Mouse (Mus musculus): ENCODE results near the gene Ccng2. TPM values are rescaled to one million over a fixed set of nuclear protein-coding genes. Genes with fewer than 3 reads are reported as not detected.
A peak's percentile ranks its signal among the peaks of the same experiment; 100 is the strongest.

Gene Ccng2
- total and polyA plus RNA-seq, 2 experiments, result 9.2 to 14.5 TPM

DNA sequence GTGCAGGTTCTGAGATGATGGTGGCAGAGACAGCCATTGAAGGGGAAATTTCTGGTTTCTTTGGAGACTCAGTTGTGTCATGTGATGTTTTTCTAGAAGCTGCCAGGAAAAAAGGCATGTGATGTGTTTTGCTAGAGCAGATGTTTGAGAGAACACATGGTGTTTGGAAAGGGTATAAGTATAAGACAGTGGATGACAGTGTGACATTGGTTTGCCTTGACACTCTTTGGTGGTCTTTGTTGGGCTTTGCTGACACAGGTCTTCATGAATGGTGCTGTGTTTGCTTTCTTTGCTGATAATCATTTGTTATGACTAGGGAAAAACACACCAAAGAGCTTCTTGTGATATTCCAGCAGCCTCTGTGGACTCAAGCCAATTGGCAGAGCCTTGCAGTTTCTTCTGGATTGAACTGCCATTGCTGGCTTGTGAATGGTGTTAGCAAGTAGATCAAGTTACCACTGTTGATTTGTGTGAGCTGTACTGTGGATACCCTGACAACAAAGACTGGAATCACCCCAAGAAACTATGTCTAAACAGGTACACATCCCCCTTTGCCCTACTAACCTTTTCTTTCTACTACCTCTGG, 10.1 kb upstream of the Ccng2 start:
- H3K27me3 ChIP-seq (ENCODE audit: control insufficient read depth, insufficient read depth, low read length), result no peaks in the 10 kb centered on the region
- H3K4me3 ChIP-seq (ENCODE audit: insufficient read depth, low read depth, low read length), result no peak overlapping the region
- no peak overlapping the region for H3K27ac ChIP-seq (replicated peaks; ENCODE audit: insufficient read depth, low read depth, low read length)
- no peaks in the 10 kb centered on the region for H3K36me3 ChIP-seq (ENCODE audit: control insufficient read depth, insufficient read depth, low read length)
- no peaks in the 10 kb centered on the region for H3K79me2 ChIP-seq (ENCODE audit: control insufficient read depth, insufficient read depth, low read length)
- H3K4me1 ChIP-seq (ENCODE audit: control insufficient read depth, insufficient read depth, low read length), result no peaks in the 10 kb centered on the region
- DNase-seq (ENCODE audit: extremely low read depth, low read depth, low spot score), result peak; percentile 22
- no peak for TF ChIP-seq CTCF (IDR thresholded peaks at IDR 0.05; ENCODE audit: low read depth, low read length)
- TF ChIP-seq POLR2A (IDR thresholded peaks at IDR 0.05; ENCODE audit: extremely low read depth, insufficient read depth, low read length), result no peak
- H3K9ac ChIP-seq (ENCODE audit: low read depth, low read length), result no peak overlapping the region

DNA sequence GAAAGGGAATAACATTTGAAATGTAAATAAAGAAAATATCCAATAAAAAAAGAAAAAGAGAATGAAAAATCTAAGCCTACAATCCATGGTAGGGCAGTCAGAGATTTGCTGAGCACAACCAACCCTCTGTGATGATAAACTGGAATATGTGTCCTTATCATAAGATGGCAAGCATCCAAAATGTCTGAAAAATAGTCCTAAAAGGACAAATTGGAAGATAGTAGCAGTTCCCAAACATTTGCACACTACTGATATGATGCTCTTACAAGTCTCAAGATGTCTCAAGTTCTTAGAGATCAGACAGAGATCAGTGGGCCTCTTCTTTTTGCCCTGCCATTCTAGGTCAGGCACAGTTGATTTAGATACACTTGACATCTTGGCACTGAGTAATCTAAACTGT, 7.7 kb upstream of the Ccng2 start:
- H3K79me2 ChIP-seq (ENCODE audit: control insufficient read depth, insufficient read depth, low read length), result no peaks in the 10 kb centered on the region

DNA sequence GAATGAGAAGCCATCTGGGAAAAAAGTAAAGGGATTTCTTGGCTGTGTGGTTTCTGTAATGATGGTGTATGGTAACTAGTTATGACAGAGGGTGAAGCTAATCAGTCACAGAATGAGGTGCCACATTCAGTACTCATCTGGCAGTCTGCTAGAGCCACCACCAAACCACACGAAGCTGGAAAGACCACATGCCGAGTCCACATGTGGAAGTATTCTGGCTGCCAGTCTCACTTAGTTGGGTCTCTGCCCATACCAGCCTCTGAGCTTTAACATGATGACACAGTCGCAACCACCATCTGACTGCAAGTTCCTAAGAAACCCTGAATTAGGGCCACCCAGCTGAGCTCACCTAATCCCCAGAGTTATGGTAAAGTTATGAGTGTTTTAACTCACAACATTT, 6.1 kb upstream of the Ccng2 start:
- DNase-seq (ENCODE audit: extremely low read depth, low read depth, low spot score), result no peak
- H3K27ac ChIP-seq (replicated peaks; ENCODE audit: insufficient read depth, low read depth, low read length), result no peak overlapping the region
- WGBS, result 82% methylated on average over 3 of the region's 3 CpGs
- no peaks in the 10 kb centered on the region for H3K4me1 ChIP-seq (ENCODE audit: control insufficient read depth, insufficient read depth, low read length)
- no peak overlapping the region for H3K4me3 ChIP-seq (ENCODE audit: insufficient read depth, low read depth, low read length)
- TF ChIP-seq POLR2A (IDR thresholded peaks at IDR 0.05; ENCODE audit: extremely low read depth, insufficient read depth, low read length), result no peak
- no peak for TF ChIP-seq CTCF (IDR thresholded peaks at IDR 0.05; ENCODE audit: low read depth, low read length)
- no peaks in the 10 kb centered on the region for H3K27me3 ChIP-seq (ENCODE audit: control insufficient read depth, insufficient read depth, low read length)
- no peak overlapping the region for H3K9ac ChIP-seq (ENCODE audit: low read depth, low read length)
- H3K79me2 ChIP-seq (ENCODE audit: control insufficient read depth, insufficient read depth, low read length), result no peaks in the 10 kb centered on the region
- H3K36me3 ChIP-seq (ENCODE audit: control insufficient read depth, insufficient read depth, low read length), result no peaks in the 10 kb centered on the region

More for the DNA sequence above, 7.7 kb upstream of the Ccng2 start:
- TF ChIP-seq POLR2A (IDR thresholded peaks at IDR 0.05; ENCODE audit: extremely low read depth, insufficient read depth, low read length), result no peak
- no peak for TF ChIP-seq CTCF (IDR thresholded peaks at IDR 0.05; ENCODE audit: low read depth, low read length)
- DNase-seq (ENCODE audit: extremely low read depth, low read depth, low spot score), result no peak
- H3K27ac ChIP-seq (replicated peaks; ENCODE audit: insufficient read depth, low read depth, low read length), result no peak overlapping the region
- no peak overlapping the region for H3K9ac ChIP-seq (ENCODE audit: low read depth, low read length)
- no peak overlapping the region for H3K4me3 ChIP-seq (ENCODE audit: insufficient read depth, low read depth, low read length)
- H3K4me1 ChIP-seq (ENCODE audit: control insufficient read depth, insufficient read depth, low read length), result no peaks in the 10 kb centered on the region
- no peaks in the 10 kb centered on the region for H3K27me3 ChIP-seq (ENCODE audit: control insufficient read depth, insufficient read depth, low read length)
- no peaks in the 10 kb centered on the region for H3K36me3 ChIP-seq (ENCODE audit: control insufficient read depth, insufficient read depth, low read length)

DNA sequence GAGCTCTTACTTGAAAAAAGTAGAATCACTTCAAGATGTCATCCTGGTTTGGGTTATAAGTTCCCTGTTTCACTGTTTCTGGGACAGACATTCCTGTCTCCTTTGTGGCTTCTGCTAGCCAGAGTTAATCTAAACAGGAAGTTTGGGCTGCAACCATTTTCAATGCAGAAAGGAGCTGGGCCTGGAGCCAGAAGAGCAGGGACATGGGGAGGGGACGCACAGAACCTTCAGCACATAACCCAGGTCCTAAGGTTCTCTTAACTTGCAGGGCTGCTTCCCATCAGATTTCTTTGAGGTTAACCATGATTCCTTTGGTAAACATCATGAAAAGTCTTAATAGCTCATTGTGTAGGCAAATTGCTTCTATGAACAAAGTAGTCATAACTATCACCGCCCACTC, 4.3 kb upstream of the Ccng2 start:
- no peaks in the 10 kb centered on the region for H3K27me3 ChIP-seq (ENCODE audit: control insufficient read depth, insufficient read depth, low read length)
- peaks cover under 1% of the 10 kb centered on the region; the same call in 1 of the 2 replicates for H3K79me2 ChIP-seq (ENCODE audit: control insufficient read depth, insufficient read depth, low read length)
- no peaks in the 10 kb centered on the region for H3K4me1 ChIP-seq (ENCODE audit: control insufficient read depth, insufficient read depth, low read length)
- H3K27ac ChIP-seq (replicated peaks; ENCODE audit: insufficient read depth, low read depth, low read length), result no peak overlapping the region
- H3K9ac ChIP-seq (ENCODE audit: low read depth, low read length), result no peak overlapping the region
- no peak overlapping the region for H3K4me3 ChIP-seq (ENCODE audit: insufficient read depth, low read depth, low read length)
- DNase-seq (ENCODE audit: extremely low read depth, low read depth, low spot score), result no peak
- no peaks in the 10 kb centered on the region for H3K36me3 ChIP-seq (ENCODE audit: control insufficient read depth, insufficient read depth, low read length)
- TF ChIP-seq POLR2A (IDR thresholded peaks at IDR 0.05; ENCODE audit: extremely low read depth, insufficient read depth, low read length) (no peak), CTCF (IDR thresholded peaks at IDR 0.05; ENCODE audit: low read depth, low read length) (no peak)
- WGBS, result 74% methylated on average over 2 of the region's 2 CpGs

DNA sequence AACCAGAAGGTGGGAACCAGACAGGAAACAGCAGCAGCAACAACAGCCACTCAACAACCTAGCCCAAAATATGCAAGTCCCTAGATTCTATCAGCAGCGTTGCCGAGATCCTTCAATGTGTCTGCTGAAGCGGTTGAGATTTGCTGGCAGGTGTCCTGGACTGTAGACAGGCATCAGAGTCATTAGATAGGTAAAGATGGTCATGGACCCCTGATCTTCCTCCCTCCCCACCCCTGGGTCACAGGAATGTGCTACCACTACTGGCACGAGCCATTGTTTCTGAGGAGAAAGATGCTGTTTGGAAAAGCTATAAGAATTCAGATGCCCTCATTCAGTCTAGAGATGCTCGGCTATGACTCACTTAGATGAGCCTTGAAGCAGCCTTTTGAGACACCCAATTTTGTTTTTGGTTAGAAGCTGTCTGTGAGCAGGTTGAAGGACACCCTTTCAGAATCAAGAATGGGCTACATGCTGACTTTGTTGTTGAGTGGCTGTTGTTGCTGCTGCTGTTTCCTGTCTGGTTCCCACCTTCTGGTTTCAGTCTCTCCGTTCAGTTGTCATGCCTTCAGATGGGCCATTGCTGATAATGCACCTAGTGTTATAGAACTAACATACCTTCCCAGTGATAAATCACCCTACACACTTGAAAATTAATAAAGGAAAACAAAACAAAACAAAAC, 3.5 kb upstream of the Ccng2 start:
- TF ChIP-seq POLR2A (IDR thresholded peaks at IDR 0.05; ENCODE audit: extremely low read depth, insufficient read depth, low read length) (no peak), CTCF (IDR thresholded peaks at IDR 0.05; ENCODE audit: low read depth, low read length) (no peak)
- Histone ChIP-seq H3K27me3 (ENCODE audit: control insufficient read depth, insufficient read depth, low read length) (no peaks in the 10 kb centered on the region), H3K9ac (ENCODE audit: low read depth, low read length) (no peak overlapping the region), H3K4me3 (ENCODE audit: insufficient read depth, low read depth, low read length) (no peak overlapping the region), H3K36me3 (ENCODE audit: control insufficient read depth, insufficient read depth, low read length) (no peaks in the 10 kb centered on the region), H3K79me2 (ENCODE audit: control insufficient read depth, insufficient read depth, low read length) (peaks cover 2% of the 10 kb centered on the region; the same call in 1 of the 2 replicates), H3K27ac (replicated peaks; ENCODE audit: insufficient read depth, low read depth, low read length) (no peak overlapping the region), H3K4me1 (ENCODE audit: control insufficient read depth, insufficient read depth, low read length) (no peaks in the 10 kb centered on the region)
- no peak for DNase-seq (ENCODE audit: extremely low read depth, low read depth, low spot score)
- 88% methylated on average over 6 of the region's 6 CpGs for WGBS

DNA sequence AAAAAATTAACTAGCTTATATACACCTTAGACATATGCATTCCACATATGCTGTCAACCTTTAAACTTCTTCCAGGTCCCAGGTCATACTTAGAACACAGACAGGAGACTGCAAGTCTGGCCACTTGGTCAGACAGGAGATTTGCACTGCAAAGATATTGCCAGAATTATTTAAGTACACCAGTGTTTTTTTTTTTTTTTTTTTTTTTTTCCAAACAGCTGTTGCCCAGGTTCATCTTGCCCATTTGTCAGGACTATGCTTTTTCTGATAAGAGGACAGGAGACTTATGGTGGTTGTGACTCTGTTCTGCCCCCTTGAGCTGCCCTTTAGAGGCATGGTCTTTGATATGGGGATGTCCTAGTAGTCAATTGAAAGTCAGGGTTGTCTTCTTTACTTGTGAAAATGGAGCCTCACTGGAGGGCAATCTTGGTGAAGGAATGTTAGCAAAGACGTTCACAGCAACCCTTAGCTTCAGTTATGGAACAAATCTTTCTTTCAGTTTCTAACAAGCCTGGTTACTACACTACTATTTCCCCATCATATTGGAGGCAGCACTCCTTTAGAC, 2.8 kb upstream of the Ccng2 start:
- Histone ChIP-seq H3K79me2 (ENCODE audit: control insufficient read depth, insufficient read depth, low read length) (peaks cover 2% of the 10 kb centered on the region; the same call in 1 of the 2 replicates), H3K4me1 (ENCODE audit: control insufficient read depth, insufficient read depth, low read length) (no peaks in the 10 kb centered on the region), H3K4me3 (ENCODE audit: insufficient read depth, low read depth, low read length) (no peak overlapping the region), H3K9ac (ENCODE audit: low read depth, low read length) (no peak overlapping the region), H3K36me3 (ENCODE audit: control insufficient read depth, insufficient read depth, low read length) (no peaks in the 10 kb centered on the region), H3K27me3 (ENCODE audit: control insufficient read depth, insufficient read depth, low read length) (no peaks in the 10 kb centered on the region), H3K27ac (replicated peaks; ENCODE audit: insufficient read depth, low read depth, low read length) (no peak overlapping the region)
- no peak for DNase-seq (ENCODE audit: extremely low read depth, low read depth, low spot score)
- TF ChIP-seq POLR2A (IDR thresholded peaks at IDR 0.05; ENCODE audit: extremely low read depth, insufficient read depth, low read length) (no peak), CTCF (IDR thresholded peaks at IDR 0.05; ENCODE audit: low read depth, low read length) (no peak)
- 78% methylated on average over 1 of the region's 1 CpGs for WGBS
